9 mouse cellular contexts compared by ENCODE assay signal in genomic region chr12:86790849-86791127, GRCm38 (mm10). TPM values are rescaled to one million over a fixed set of nuclear protein-coding genes. Genes with fewer than 3 reads are reported as not detected.
DNase-seq lines count a peak whose midpoint lies in the region; ATAC-seq and TF ChIP-seq lines count a peak whose summit lies in the region.
"Had no signal": no experiment of that assay in that cellular context is flagged by ENCODE, and none has a peak within 500 bp of the region (broad histone marks: within the 10 kb centered on the region; RNA-seq: fewer than 3 reads in every experiment).

No protein-coding gene starts in this region.

- TF ChIP-seq CTCF in heart, postnatal 0 days (IDR thresholded peaks at IDR 0.05; ENCODE audit: low read depth) = no peak

- no peak overlapping the region for H3K4me3 ChIP-seq in heart, postnatal 0 days (ENCODE audit: low read depth, low read length)
- H3K4me3 ChIP-seq: limb, embryonic 12.5 days had no signal

- H3K4me2 ChIP-seq in heart, postnatal 0 days (ENCODE audit: low read depth, low read length) = no peak overlapping the region
- H3K4me2 ChIP-seq: limb, embryonic 12.5 days had no signal

- H3K9ac ChIP-seq in heart, postnatal 0 days (replicated peaks; ENCODE audit: low read depth, low read length) = no peak overlapping the region
- H3K9ac ChIP-seq: limb, embryonic 12.5 days had no signal

- no peaks in the 10 kb centered on the region for H3K9me3 ChIP-seq in heart, postnatal 0 days (replicated peaks; ENCODE audit: control insufficient read depth, low read length)
- H3K9me3 ChIP-seq: limb, embryonic 12.5 days had no signal

- H3K27me3 ChIP-seq in heart, postnatal 0 days (ENCODE audit: control insufficient read depth, insufficient read depth, low read length) = no peaks in the 10 kb centered on the region
- H3K27me3 ChIP-seq: limb, embryonic 12.5 days had no signal

- peaks cover 22% of the 10 kb centered on the region for H3K4me1 ChIP-seq in heart, postnatal 0 days (ENCODE audit: control insufficient read depth, insufficient read depth)

- no peak for TF ChIP-seq EP300 in heart, postnatal 0 days (IDR thresholded peaks at IDR 0.05; ENCODE audit: low read depth)

- H3K27ac ChIP-seq in heart, postnatal 0 days (ENCODE audit: low read depth) = peak overlapping the region; percentile 73
- H3K27ac ChIP-seq: limb, embryonic 12.5 days had no signal

- peak; percentile 33 for ATAC-seq in heart, postnatal 0 days (ENCODE audit: insufficient read depth, low read depth)

- DNase-seq in retina, postnatal 1 day = peak; percentile 61
- DNase-seq in retina, embryonic 14.5 days (ENCODE audit: low spot score) = no peak
- DNase-seq in cerebellum, postnatal 36 days = peak; percentile 67 to 71
- DNase-seq in heart, postnatal 0 days (ENCODE audit: low spot score) = peak; percentile 72
- peak; percentile 68 to 80 for DNase-seq in lung, postnatal 4 days
- no peak for DNase-seq in embryo, embryonic 11 days
- DNase-seq in spleen, adult 12 weeks (ENCODE audit: low spot score) = no peak
- DNase-seq in thymus, postnatal 4 days = no peak

- 0% methylated on average over 2 of the region's 2 CpGs for WGBS in heart, postnatal 0 days

- no peaks in the 10 kb centered on the region for H3K36me3 ChIP-seq in heart, postnatal 0 days (replicated peaks; ENCODE audit: control insufficient read depth, insufficient read depth, low read length)
- H3K36me3 ChIP-seq: limb, embryonic 12.5 days had no signal

RNA-seq across cellular contexts. Expression of gene Lrrc74a, which starts 56.6 kb away (rescaled TPM):
- total RNA-seq in heart, postnatal 0 days (2014; rRNA removed; ENCODE audit: low replicate concordance) = not detected in 2 replicates
- not detected in 2 replicates for polyA plus RNA-seq in heart, postnatal 0 days (2015; fragmentation: Nextera tagmentation; extraction: Ambion mirVana)
- polyA plus RNA-seq: limb, embryonic 12.5 days had no signal

Comparison
In these comparisons a context has a peak if more than half of its experiments do, and no peak if none do; other contexts are left out.
1. DNase-seq: peak in retina, postnatal 1 day (single experiment), cerebellum, postnatal 36 days (2 of 2), heart, postnatal 0 days (single experiment) and lung, postnatal 4 days (2 of 2); none in retina, embryonic 14.5 days (single experiment), embryo, embryonic 11 days (single experiment), spleen, adult 12 weeks (single experiment) and thymus, postnatal 4 days (single experiment).